Mouse (Mus musculus): ENCODE data around the gene Cab39l.
"Not testable (repeated sequence)": the region's sequence is repeated elsewhere in the genome, so short reads cannot be mapped to it uniquely, and the experiment has no call there.

Cab39l gene

GRCm38 (mm10) chr14:59566756-59567155, 126.0 kb downstream of the Cab39l start:
- no peak for DNase-seq (ENCODE audit: low spot score)

DNA sequence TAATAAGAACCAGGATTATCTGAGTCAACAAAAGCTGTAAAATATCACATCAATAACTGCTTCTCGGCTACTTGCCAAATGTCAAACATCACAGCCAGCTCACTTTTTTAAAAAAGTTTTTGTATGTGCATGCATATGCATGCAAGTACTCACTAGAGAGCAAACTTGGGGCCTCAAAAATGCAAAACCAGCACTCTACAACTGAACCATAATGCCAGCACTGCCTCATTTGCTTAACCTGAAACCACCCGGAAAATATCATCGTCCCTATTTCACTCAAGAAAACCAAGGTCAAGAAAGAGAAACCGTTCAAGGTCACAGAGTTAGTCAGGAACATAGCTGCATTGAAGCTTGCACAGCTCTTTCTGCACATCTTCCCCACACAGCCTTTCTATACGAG, 135.6 kb downstream of the Cab39l start:
- no peak for DNase-seq (ENCODE audit: low spot score)

DNA sequence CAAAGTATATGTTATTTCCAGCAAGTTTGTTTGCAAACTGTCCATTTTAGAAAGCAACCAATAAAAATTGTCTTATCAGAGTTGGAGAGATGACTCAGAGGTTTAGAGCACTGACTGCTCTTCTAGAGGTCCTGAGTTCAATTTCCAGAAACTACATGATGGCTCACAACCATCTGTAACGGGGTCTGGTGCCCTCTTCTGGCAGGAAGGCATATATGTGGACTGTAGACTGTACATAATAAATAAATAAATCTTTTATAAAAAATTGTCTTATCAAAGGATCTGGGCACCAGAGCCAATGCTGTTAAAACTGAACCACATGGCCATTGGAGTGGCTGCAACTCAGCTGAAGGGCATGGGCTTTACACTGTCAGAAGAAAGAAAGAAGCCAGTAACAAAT, 149.8 kb downstream of the Cab39l start:
- DNase-seq (ENCODE audit: low spot score) = no peak

- DNase-seq (ENCODE audit: low spot score) = no peak
Observed at GRCm38 (mm10) chr14:59591901-59592300, 151.1 kb downstream of the Cab39l start.

- no peak for DNase-seq (ENCODE audit: low spot score)
Observed at GRCm38 (mm10) chr14:59592593-59592992, 151.8 kb downstream of the Cab39l start.

- no peak for DNase-seq (ENCODE audit: low spot score)
Observed at GRCm38 (mm10) chr14:59594988-59595387, 154.2 kb downstream of the Cab39l start.

DNA sequence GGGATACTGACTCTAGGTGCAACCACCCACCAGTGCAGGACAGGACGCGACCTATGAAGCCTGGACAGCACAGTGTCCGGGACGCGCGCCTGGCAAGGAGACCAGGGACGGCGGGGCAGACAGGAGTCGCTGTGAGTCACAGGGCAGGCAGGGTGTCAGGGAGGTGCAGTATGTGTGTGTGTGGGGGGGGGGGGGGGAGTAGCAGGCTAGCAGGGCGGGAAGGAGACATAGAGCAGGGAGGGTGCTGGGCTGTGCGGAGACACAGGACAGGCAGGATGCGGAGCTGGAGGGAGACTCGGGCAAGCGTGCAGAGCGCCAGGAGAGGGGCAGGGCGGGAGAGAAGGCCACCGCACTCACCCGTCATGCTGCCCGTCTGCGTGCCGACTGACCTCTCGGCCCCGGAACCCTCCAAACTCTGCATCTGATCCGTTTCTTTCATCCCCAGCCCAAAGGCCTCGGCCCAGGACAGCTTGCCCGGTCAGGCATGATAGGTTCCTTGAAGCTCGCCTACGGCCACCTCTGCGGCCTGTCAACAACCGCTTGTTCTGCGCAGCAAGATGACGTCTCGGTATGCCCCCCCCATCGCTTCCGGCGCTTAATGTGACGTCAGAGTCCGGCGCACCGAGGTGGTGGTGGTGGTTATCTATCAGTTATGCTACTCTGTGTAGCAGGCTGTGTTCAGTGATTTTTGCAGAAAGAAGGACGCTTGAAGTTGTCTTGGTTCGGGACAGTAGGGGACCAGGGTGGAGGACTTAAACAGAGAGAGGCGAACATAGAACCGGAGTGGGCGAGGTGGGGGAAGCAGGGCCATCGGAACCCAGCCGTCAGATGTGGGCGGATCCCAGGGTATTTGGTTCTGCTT, 156.9 kb downstream of the Cab39l start, which contains the start of gene Cdadc1:
Gene Cdadc1 (minus strand): TSS at position 562 of the 862 bp plus-strand sequence.
- peak; percentile 92 for DNase-seq (ENCODE audit: low spot score)

DNA sequence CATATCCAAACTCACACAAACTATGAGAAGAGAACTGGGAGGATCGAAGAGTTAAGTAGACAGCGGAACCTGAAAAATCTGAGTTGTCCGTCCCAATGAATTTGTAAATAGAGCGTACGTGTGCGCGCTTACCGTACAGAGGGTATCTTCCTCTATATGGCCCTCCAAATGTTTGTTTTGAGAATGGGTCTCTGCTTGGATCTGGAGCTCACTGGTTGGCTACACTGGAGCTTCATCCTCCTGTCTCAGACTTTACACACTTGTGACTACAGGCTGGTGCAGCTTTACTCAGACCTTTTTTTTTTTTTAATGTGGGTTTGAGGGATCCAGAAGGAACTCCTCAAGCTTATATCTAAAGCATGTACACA, 157.5 kb downstream of the Cab39l start:
- DNase-seq (ENCODE audit: low spot score) = no peak

GRCm38 (mm10) chr14:59604002-59604645, 163.4 kb downstream of the Cab39l start:
- DNase-seq (ENCODE audit: low spot score) = no peak

DNA sequence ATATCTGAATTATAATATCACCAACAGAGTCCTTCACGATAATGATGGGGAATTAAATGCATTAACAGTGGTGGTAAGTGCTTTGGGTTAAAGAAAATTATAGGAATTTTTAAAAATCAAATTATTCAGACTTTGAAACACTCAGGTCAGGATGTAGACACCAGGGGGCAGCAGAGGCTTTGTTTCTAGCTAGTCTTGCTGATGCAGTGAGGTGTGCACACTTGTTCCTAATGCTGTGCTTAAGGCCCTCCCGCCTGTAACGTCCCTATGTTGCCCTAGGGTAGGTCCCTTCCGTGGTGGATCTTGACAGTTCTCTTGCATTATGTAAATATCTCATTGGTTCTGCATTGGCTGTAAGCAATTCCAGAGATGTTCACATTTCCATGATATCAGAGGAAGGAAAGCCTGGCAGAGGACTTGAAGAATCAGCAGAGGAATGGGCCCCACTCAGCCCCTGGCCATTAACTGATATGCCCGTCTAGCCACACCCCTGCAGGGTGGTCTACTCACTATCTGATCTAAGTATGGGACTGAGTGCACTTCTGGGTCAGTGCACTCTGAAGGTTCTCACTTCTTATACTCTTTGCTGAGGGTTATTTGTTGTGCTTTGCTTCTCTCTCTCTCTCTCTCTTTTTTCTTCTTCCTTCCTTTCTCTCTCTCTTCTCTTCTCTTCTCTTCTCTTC, 165.0 kb downstream of the Cab39l start:
- DNase-seq (ENCODE audit: low spot score) = peak; percentile 49

DNA sequence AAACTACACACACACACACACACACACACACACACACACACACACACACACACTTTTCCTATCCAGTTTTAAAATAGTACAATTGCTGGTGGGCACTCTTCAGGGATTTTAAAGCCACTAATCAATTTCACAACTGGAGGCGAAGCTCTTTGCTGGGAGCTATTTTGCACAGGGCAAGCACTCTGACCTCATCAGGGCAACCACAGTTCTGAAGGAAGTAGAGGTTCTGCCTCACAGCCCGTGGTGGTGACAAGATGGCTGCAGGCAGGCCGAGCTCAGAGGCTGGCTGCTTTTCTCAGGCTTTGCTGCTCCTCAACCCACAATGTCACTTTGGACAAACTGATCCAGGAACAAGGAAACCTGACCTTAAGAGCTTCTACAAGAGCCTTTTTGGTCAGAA, 166.2 kb downstream of the Cab39l start:
- no peak for DNase-seq (ENCODE audit: low spot score)

DNA sequence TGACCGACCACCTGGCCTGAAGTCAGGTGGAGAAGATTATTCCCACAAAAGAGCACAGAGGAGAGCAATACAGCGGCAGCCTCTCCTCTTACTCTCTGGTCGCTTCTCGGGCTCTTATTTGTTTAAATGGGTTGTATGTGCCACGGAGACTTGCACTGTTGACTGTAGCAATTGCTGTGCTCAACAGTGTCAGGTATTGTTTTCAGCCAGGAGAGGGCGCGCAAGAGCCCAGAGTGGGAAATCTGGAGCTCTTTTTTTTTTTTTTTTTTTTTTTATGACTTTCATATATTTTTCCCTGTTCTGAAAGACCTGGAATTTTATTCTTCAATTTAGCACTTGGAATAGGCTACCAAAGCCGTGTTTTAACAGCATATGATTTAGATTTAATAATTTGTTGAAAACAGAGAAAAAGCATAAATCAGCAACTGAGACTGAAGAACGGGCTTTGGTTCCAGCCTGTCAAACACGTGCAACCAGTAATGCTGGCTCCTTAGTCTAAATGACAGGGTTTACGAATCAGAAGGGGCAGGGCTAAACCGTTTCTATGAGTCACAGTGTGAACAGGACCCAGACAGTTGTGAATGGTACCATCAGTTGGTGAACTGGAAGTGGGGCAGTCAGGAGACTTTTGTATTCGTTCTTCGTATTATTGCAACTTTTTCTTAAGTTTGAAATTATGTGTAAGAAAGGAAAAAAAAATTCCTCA, 172.3 kb downstream of the Cab39l start:
- peak; percentile 28 for DNase-seq (ENCODE audit: low spot score)

DNA sequence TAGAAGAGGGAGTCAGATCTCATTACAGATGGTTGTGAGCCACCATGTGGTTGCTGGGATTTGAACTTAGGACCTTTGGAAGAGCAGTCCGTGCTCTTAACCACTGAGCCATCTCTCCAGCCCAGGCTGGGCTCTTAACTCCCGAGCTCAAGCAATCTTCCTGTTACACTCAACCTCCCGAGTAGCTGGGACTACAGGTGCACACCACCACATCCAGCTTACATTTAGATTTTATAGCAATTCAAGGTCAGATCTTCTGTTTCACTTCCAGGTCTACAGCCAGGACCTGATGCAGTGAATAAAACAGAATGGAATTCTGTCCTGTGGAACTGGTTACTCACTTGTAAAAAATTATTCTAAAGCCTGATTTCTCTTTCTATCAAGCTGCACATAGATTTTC, 173.4 kb downstream of the Cab39l start:
- not testable (repeated sequence) for DNase-seq (ENCODE audit: low spot score)

DNA sequence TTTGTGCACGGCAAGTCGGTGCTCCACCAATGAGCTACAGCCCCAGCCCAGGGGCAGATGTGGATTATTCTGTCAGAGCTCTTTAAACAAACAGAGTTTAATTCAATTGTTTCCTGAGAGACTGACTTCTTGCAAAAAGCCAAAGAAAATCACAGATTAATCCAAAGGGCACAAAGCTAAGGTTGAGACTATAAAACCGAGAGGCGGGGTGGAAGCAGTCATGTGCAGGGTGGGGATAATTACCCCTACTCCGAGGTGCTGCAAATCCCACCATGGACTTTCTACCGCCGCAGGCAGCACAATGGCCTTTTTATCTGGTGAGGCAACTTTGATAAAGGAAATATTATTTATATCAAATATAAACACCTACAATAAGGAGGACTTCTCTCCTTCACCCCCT, 176.0 kb downstream of the Cab39l start:
- no peak for DNase-seq (ENCODE audit: low spot score)

DNA sequence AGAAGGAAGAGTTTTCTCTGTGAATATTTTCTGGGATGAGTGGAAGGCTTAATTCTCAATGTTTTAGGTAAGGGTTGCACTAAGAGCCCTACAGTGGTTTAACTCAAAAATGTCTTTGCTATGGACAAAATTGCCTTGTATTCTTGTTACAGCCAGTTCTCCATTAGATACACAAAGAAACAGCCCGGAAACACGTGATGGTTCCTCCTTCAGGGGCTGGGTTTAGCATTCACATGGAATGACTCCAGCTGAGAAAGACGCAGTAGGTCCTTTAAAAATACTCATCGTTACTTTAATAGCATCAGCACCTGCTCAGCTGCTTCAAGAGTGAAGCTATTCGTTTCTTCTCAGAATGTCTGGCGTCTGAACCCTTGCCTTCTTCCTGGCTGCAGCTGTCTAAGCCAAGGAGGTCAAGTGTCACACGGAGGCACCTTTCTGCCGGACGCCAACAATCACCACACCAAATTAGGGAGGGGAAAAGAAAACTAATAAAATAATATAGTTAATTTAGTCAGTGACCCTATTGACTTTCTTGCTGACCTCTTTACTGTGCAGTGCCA, 183.6 kb downstream of the Cab39l start:
- no peak for DNase-seq (ENCODE audit: low spot score)

- no peak for DNase-seq (ENCODE audit: low spot score)
Observed at GRCm38 (mm10) chr14:59625158-59625805, 184.5 kb downstream of the Cab39l start, which contains the start of gene Shisa2. Shisa2 (plus strand) TSS chr14:59625308.

DNA sequence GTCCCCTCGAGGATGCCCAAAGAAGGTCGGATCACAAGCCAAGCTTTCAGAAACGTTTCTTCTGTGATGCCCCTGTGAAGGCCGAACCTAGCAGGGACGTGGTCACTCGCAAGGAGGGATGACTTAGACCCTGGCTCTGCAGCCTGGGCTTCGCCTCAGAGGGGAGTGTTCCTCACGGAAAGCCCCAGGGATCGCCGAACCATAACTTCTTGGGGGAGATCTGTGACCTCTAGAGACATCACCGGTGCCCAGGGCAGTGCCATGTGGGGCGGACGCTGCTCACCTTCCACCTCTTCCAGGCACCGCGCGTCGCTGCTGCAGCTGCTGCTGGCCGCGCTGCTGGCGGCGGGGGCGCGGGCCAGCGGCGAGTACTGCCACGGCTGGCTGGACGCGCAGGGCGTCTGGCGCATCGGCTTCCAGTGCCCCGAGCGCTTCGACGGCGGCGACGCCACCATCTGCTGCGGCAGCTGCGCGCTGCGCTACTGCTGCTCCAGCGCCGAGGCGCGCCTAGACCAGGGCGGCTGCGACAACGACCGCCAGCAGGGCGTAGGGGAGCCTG, 185.1 kb downstream of the Cab39l start:
- no peak for DNase-seq (ENCODE audit: low spot score)

DNA sequence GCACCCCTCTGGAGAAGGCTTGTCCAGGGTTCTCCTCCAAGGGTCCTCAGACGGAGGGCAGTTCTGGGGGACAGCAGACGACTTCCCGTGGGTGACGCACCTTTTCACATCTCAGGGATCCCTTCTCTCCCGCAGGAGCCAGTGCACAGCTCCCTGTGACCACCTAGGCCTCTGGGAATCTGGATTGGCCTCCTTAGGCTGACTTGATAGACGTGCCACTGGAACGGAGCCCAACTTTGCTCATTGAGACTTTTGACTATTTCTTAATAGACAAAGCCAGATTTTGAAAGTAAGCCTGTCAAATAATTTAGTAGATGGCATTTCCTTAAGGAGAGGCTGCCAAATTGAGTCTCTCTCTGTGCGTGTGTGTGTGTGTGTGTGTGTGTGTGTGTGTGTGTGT, 185.9 kb downstream of the Cab39l start:
- no peak for DNase-seq (ENCODE audit: low spot score)

GRCm38 (mm10) chr14:59627142-59627680, 186.4 kb downstream of the Cab39l start:
- no peak for DNase-seq (ENCODE audit: low spot score)

DNA sequence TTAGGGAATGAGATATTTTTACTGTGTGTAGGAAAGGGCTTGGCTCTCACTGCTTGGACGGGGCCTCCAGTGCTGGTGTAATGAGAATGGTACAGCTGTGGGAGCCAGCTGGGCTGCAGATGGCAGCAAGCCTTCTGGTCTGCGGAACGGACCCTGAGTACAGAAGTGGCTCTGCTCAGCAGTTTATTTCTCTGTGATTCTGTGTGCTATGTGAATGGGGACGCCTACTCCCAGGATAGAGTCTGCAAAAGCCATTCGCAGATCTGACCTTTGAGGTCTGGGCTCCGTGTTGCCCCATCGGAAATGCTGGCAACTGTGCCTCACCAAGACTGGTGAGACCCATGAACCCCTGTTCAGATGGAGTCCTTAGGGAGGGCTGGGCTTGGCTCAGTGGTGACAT, 187.1 kb downstream of the Cab39l start:
- DNase-seq (ENCODE audit: low spot score) = no peak

DNA sequence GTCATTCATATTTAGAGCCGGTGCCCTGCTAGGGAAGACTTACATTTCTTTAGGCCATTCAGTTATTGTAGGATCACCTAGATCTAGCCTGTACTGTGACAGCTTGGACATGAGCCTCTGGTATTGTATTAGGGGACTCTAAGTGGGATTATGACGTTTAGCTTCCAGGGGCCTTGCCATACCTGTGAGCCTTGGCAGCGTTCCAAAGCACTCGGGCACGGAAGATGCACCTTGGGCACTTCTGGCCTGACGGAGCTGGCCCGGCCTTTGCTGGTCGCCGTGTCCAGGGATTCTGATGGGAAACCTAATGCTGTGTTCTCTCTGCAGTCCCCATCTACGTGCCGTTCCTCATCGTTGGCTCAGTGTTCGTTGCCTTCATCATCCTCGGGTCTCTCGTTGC, 188.5 kb downstream of the Cab39l start:
- no peak for DNase-seq (ENCODE audit: low spot score)
